Mouse (Mus musculus) E14TG2a.4 (cell line): ENCODE measurements around the gene Tbx21.

Source experiments
- CTCF ChIP-seq: conservative IDR thresholded peaks from 2 replicates; pipeline ENCODE4 v1.5.1; 2014; ENCODE audit warnings: low read length
- NANOG ChIP-seq: IDR thresholded peaks from 2 replicates; pipeline ENCODE4 v1.6.1; 2014; ENCODE audit warnings: borderline replicate concordance, low read length, mixed read lengths

DNA sequence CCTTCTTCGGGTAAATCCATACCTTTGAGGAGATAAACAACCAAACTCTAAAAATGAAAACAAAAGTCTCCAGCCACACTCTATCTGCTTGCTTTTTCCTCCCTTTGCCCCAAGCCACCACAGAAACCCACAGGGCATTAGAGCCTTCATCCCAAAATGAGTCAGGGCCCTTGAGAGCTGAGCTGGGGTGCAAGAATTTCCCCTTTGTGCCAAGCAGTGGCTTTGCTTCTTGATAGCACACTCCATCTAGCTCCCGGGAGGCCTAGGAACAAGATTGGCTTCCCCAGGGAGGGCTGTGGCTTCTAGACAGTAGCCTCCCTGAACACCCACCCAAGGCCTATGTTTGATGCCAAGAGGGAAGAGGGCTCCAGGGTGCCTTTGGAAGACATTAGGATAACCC, 16.6 kb upstream of the Tbx21 start:
- TF ChIP-seq CTCF = no peak
- no peak for TF ChIP-seq NANOG
